Comparison of ENCODE assay signal across 25 mouse cellular contexts in the genomic region with DNA sequence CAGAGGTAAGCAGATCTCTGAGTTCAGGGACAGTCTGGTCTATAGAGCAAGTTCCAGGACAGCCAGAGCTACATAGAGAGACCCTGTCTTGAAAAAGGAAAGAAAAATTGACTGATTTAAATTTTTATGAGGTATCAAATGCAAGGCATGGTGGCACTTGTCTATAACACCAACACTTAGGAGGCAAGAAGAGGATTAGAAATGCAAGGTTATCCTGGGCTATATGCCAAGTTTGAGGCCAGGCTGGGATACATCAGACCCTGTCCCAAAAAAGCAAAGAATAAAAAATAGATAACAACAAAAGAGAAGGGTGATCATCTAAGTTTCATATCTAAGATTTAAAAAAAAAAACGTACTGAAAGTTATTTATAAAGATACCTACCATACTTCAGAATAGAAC.
"Had no signal": no experiment of that assay in that cellular context is flagged by ENCODE, and none has a peak within 500 bp of the region (broad histone marks: within the 10 kb centered on the region; RNA-seq: fewer than 3 reads in every experiment).

No protein-coding gene starts in this region.

- H3K9ac ChIP-seq: heart, embryonic 12.5 days; hindbrain, embryonic 12.5 days; hindbrain, embryonic 14.5 days; intestine, embryonic 15.5 days; limb, embryonic 12.5 days; liver, embryonic 13.5 days had no signal

- DNase-seq: gastrocnemius, adult 2 months; gastrocnemius, postnatal 10 days; gastrocnemius, postnatal 25 days; heart, adult 18-20 months; heart, postnatal 10 days; heart, postnatal 4 days; kidney, adult 18-20 months; kidney, adult 8-10 months; kidney, postnatal 25 days; kidney, postnatal 4 days; liver; liver, embryonic 13.5 days had no signal

- ATAC-seq: hindbrain, embryonic 16.5 days; inflammation-experienced regulatory T-cells, adult 6 months had no signal

- H3K9me3 ChIP-seq: heart, embryonic 10.5 days; heart, embryonic 12.5 days; hindbrain, embryonic 10.5 days; hindbrain, embryonic 12.5 days; intestine, embryonic 15.5 days; limb, embryonic 10.5 days; limb, embryonic 12.5 days; liver, embryonic 13.5 days had no signal

- H3K4me3 ChIP-seq: gastrocnemius, adult 2 months; heart, embryonic 10.5 days; heart, embryonic 12.5 days; hindbrain, embryonic 10.5 days; hindbrain, embryonic 12.5 days; intestine, embryonic 15.5 days; layer of hippocampus, adult 2 months; left cerebral cortex, adult 2 months; limb, embryonic 10.5 days; limb, embryonic 12.5 days; liver, embryonic 13.5 days had no signal

- H3K4me1 ChIP-seq: heart, embryonic 10.5 days; hindbrain, embryonic 10.5 days; hindbrain, embryonic 12.5 days; intestine, embryonic 15.5 days; limb, embryonic 10.5 days; limb, embryonic 12.5 days; liver, embryonic 13.5 days had no signal

- H3K4me2 ChIP-seq: heart, embryonic 12.5 days; hindbrain, embryonic 12.5 days; hindbrain, embryonic 14.5 days; intestine, embryonic 15.5 days; limb, embryonic 12.5 days; liver, embryonic 11.5 days; liver, embryonic 13.5 days had no signal

- H3K36me3 ChIP-seq: heart, embryonic 10.5 days; heart, embryonic 12.5 days; hindbrain, embryonic 10.5 days; hindbrain, embryonic 12.5 days; intestine, embryonic 15.5 days; limb, embryonic 10.5 days; limb, embryonic 12.5 days; liver, embryonic 13.5 days had no signal

- H3K27ac ChIP-seq: gastrocnemius, adult 2 months; heart, embryonic 10.5 days; hindbrain, embryonic 10.5 days; hindbrain, embryonic 12.5 days; hindbrain, embryonic 14.5 days; intestine, embryonic 15.5 days; layer of hippocampus, adult 2 months; left cerebral cortex, adult 2 months; limb, embryonic 10.5 days; limb, embryonic 12.5 days; liver, embryonic 13.5 days had no signal

- H3K27me3 ChIP-seq: heart, embryonic 12.5 days; hindbrain, embryonic 12.5 days; intestine, embryonic 15.5 days; limb, embryonic 12.5 days; liver, embryonic 13.5 days had no signal
